Mouse (Mus musculus) lung, adult 2 months (tissue): Measurements from ENCODE around the gene Psmd5.

Experiments
- CTCF ChIP-seq: fragments of 200-500 bp; IDR thresholded peaks from 2 replicates; pipeline ENCODE4 v1.5.1; 2011; ENCODE audit warnings: mild to moderate bottlenecking, low read length, control low read depth; ENCODE audit not compliant: insufficient read depth
- POLR2A ChIP-seq: fragments of 200-500 bp; IDR thresholded peaks from 2 replicates; pipeline ENCODE4 v1.6.1; 2011; ENCODE audit warnings: low read depth, mild to moderate bottlenecking, control low read depth, low read length, borderline replicate concordance; ENCODE audit errors: extremely low read depth

DNA sequence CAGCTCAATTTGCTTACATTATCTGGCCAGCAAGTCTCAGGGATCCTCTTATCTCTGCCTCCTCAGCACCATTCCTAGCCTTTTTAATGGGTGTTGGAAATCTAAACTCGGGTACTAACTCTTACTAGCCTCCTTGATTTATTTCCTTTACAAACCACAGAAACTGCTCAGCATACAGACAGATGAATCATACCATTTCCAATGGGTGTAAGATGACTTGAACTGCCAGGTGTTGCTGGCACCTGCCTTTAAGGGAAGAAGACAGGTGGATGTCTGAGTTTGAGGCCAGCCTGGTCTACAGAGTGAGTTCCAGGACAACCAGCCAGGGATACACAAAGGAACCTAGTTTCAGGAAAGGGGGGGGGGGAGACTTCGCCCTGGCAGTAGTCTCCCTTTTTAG, 66.7 kb downstream of the Psmd5 start:
- TF ChIP-seq POLR2A (no peak), CTCF (no peak)
